Mouse (Mus musculus): ENCODE data around the gene Dctn2.
"Not testable (repeated sequence)": the region's sequence is repeated elsewhere in the genome, so short reads cannot be mapped to it uniquely, and the experiment has no call there.

The Dctn2 gene

GRCm38 (mm10) chr10:127312858-127313257 lies 46.7 kb downstream of the Dctn2 start:
- no peak for DNase-seq (ENCODE audit: low spot score)

- not testable (repeated sequence) for DNase-seq (ENCODE audit: low spot score)
These were observed 47.3 kb downstream of the Dctn2 start for GRCm38 (mm10) chr10:127313516-127313915.

- not testable (repeated sequence) for DNase-seq (ENCODE audit: low spot score)
These were observed 48.8 kb downstream of the Dctn2 start for GRCm38 (mm10) chr10:127314950-127315349.

GRCm38 (mm10) chr10:127317277-127317676 lies 51.1 kb downstream of the Dctn2 start:
- no peak for DNase-seq (ENCODE audit: low spot score)

- DNase-seq (ENCODE audit: low spot score), result no peak
These were observed 51.8 kb downstream of the Dctn2 start for GRCm38 (mm10) chr10:127318009-127318408.

- DNase-seq (ENCODE audit: low spot score), result no peak
These were observed 53.8 kb downstream of the Dctn2 start for GRCm38 (mm10) chr10:127319969-127320368.

GRCm38 (mm10) chr10:127321621-127322020 lies 55.5 kb downstream of the Dctn2 start, which contains the start of gene Arhgap9:
Gene Arhgap9, plus strand, starts transcription at chr10:127321964.
- DNase-seq (ENCODE audit: low spot score), result no peak

GRCm38 (mm10) chr10:127322178-127322577 lies 56.0 kb downstream of the Dctn2 start:
- no peak for DNase-seq (ENCODE audit: low spot score)

GRCm38 (mm10) chr10:127322669-127323068 lies 56.5 kb downstream of the Dctn2 start:
- no peak for DNase-seq (ENCODE audit: low spot score)

GRCm38 (mm10) chr10:127323131-127323855 lies 57.1 kb downstream of the Dctn2 start:
- DNase-seq (ENCODE audit: low spot score), result no peak

- no peak for DNase-seq (ENCODE audit: low spot score)
These were observed 58.3 kb downstream of the Dctn2 start for GRCm38 (mm10) chr10:127324495-127324894.

- DNase-seq (ENCODE audit: low spot score), result no peak
These were observed 59.4 kb downstream of the Dctn2 start for GRCm38 (mm10) chr10:127325454-127326016.

GRCm38 (mm10) chr10:127326017-127326801 lies 60.0 kb downstream of the Dctn2 start:
- no peak for DNase-seq (ENCODE audit: low spot score)

- DNase-seq (ENCODE audit: low spot score), result no peak
These were observed 60.7 kb downstream of the Dctn2 start for GRCm38 (mm10) chr10:127326828-127327227.

GRCm38 (mm10) chr10:127327461-127328145 lies 61.4 kb downstream of the Dctn2 start:
- no peak for DNase-seq (ENCODE audit: low spot score)

- no peak for DNase-seq (ENCODE audit: low spot score)
These were observed 64.0 kb downstream of the Dctn2 start for GRCm38 (mm10) chr10:127330212-127330611.
